Mouse (Mus musculus): ENCODE measurements around the gene Ltbp4.

DNA sequence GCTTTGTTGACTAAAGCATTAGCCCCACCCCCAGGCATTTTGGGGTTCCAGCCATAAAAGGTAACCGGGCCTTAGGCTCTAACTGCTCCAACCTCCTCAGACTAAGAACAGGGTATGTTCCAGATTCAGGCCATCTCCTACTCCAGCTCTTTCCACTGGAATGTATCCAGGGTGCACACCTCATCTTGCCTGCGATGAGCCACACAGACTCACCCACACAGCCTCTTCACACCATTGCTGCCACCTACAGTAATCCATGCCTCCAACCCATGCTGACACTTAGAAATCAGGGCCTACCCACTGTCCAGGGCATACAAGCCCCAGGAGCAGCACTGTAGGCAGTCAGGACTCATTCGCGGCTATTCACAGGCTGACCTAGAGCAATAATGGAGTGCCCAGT, 1.6 kb upstream of the Ltbp4 start:
- no peak for TF ChIP-seq POLR2A (IDR thresholded peaks at IDR 0.05; ENCODE audit: extremely low read depth, insufficient read depth, low read length)
- no peak for TF ChIP-seq CTCF (IDR thresholded peaks at IDR 0.05; ENCODE audit: extremely low read depth, insufficient read depth, low read length)
